Mouse (Mus musculus): Measurements from ENCODE around the gene Col17a1.

Gene Col17a1

GRCm38 (mm10) chr19:47691994-47692393, at the start of gene Col17a1:
Gene Col17a1 (minus strand): TSS chr19:47692094.
- no peak for DNase-seq

- DNase-seq: peak; percentile 43
Observed at GRCm38 (mm10) chr19:47731931-47732330, 40.0 kb upstream of the Col17a1 start.

GRCm38 (mm10) chr19:47731071-47731881, 39.4 kb upstream of the Col17a1 start, which contains the start of gene Sfr1:
Gene Sfr1 (plus strand): TSS chr19:47731682.
- peak; percentile 99 for DNase-seq

- DNase-seq: peak; percentile 60
Observed at GRCm38 (mm10) chr19:47730691-47731070, 38.8 kb upstream of the Col17a1 start.

GRCm38 (mm10) chr19:47725643-47726140, 33.8 kb upstream of the Col17a1 start:
- DNase-seq: no peak

GRCm38 (mm10) chr19:47724903-47725302, 33.0 kb upstream of the Col17a1 start:
- no peak for DNase-seq

GRCm38 (mm10) chr19:47722471-47722870, 30.6 kb upstream of the Col17a1 start:
- DNase-seq: no peak

- no peak for DNase-seq
Observed at GRCm38 (mm10) chr19:47719147-47719546, 27.3 kb upstream of the Col17a1 start.

- DNase-seq: no peak
Observed at GRCm38 (mm10) chr19:47716144-47716543, 24.2 kb upstream of the Col17a1 start.

GRCm38 (mm10) chr19:47713457-47713856, 21.6 kb upstream of the Col17a1 start:
- DNase-seq: no peak

- DNase-seq: no peak
Observed at GRCm38 (mm10) chr19:47710376-47710775, 18.5 kb upstream of the Col17a1 start.

- no peak for DNase-seq
Observed at GRCm38 (mm10) chr19:47705772-47706309, 13.9 kb upstream of the Col17a1 start.

- no peak for DNase-seq
Observed at GRCm38 (mm10) chr19:47705080-47705771, 13.3 kb upstream of the Col17a1 start.

- no peak for DNase-seq
Observed at GRCm38 (mm10) chr19:47700509-47700908, 8.6 kb upstream of the Col17a1 start.

- DNase-seq: no peak
Observed at GRCm38 (mm10) chr19:47699743-47700142, 7.8 kb upstream of the Col17a1 start.

- no peak for DNase-seq
Observed at GRCm38 (mm10) chr19:47698266-47698665, 6.4 kb upstream of the Col17a1 start.

- DNase-seq: no peak
Observed at GRCm38 (mm10) chr19:47697067-47697466, 5.2 kb upstream of the Col17a1 start.

- no peak for DNase-seq
Observed at GRCm38 (mm10) chr19:47696411-47696810, 4.5 kb upstream of the Col17a1 start.

- no peak for DNase-seq
Observed at GRCm38 (mm10) chr19:47695725-47696124, 3.8 kb upstream of the Col17a1 start.

- DNase-seq: no peak
Observed at GRCm38 (mm10) chr19:47689592-47689991, 2.3 kb downstream of the Col17a1 start.

- no peak for DNase-seq
Observed at GRCm38 (mm10) chr19:47678675-47679074, 13.2 kb downstream of the Col17a1 start.

- peak; percentile 56 for DNase-seq
Observed at GRCm38 (mm10) chr19:47674419-47674818, 17.5 kb downstream of the Col17a1 start.

- no peak for DNase-seq
Observed at GRCm38 (mm10) chr19:47668399-47668798, 23.5 kb downstream of the Col17a1 start.

GRCm38 (mm10) chr19:47667601-47668000, 24.3 kb downstream of the Col17a1 start:
- no peak for DNase-seq
